Mouse (Mus musculus) ES-CJ7 (cell line): Measurements from ENCODE around the gene Pde4a.
A peak's percentile ranks its signal among the peaks of the same experiment; 100 is the strongest.

Experiments
- DNase-seq: peaks from one replicate; pipeline ENCODE4 v3.0.0; 2011; ENCODE audit warnings: low read depth, low spot score

Gene Pde4a

DNA sequence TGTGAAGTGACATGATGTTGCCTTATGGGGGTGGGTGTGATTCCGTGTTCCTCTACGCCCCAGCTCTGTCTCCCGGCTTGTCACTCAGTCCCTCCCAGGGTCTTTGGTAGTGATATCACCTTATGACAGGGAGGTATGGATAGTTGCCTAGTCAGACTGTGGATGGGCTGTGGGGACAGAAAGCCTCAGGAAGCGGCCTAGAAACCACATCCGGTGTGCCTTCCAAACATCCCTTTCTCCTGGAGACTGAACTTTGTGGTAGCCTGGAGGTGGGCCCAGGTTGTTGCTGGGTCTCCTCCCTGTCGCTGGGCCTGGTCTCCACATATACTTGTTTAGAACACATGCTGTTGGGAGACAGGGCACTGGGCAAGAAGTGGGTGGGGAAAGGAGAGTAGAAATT, 17.9 kb downstream of the Pde4a start:
- no peak for DNase-seq

DNA sequence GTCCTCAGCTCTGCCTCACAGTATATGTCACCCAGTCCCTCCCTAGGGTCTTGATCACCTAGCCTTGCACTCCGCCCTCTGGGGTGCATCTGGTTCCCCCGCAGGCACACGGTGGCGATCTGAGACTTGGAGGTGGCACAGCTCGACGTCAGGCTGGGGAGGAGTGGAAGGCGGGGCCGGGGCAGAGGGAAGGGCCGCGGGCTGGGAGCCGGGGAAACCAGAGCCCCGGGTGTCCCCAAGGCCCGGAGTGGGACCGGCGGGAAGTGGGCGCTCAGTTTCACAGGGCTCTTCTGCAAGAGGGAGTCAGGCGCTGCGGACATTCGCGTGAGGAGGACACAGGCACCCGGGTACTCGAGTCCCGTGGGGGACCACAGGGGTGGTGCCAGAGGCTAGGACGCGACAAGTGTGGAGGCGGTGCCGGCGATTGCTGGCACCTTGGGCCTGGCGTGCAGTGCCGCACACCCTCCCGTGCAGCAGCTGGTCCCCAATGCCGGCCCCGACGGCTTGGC, 18.4 kb downstream of the Pde4a start:
- no peak for DNase-seq

DNA sequence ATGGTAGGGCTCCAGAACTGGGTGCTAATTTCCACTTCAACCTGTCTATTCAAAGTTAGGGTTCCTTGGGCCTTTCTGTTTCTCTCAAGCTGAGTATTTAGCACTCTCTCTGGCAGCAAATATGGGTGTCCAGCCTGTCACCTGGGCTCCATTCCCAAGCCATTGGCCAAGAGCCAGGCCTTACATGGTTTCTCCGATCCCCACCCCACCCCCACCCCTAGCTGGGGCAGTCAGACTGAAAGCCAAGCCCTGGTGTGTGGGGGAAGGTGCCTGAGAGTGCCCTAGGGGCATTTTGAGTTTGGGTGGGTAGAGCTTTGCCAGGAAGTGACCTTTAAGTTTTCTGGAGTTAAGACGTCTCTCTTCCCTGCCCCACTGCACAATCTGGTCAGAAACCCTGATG, 19.2 kb downstream of the Pde4a start:
- no peak for DNase-seq

DNA sequence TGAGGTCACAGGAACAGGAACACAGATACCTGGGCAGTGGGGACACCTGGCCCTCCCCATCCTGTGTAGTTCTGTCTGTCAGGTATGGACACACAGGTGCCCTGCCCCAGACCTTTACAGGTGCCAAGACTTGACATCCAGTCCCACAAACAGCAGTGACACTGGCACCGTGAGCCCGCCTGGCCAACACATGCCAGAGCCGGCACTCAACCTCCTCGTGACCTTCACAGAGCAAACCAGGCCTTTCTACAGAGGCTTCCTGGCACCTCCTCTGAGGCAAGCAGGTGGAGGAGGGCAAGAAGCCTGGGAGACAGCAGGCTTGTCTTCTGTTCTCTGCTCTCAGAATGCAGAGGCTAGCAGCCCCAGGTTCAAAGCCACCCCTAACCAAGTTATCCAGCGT, 19.9 kb downstream of the Pde4a start:
- DNase-seq = no peak

DNA sequence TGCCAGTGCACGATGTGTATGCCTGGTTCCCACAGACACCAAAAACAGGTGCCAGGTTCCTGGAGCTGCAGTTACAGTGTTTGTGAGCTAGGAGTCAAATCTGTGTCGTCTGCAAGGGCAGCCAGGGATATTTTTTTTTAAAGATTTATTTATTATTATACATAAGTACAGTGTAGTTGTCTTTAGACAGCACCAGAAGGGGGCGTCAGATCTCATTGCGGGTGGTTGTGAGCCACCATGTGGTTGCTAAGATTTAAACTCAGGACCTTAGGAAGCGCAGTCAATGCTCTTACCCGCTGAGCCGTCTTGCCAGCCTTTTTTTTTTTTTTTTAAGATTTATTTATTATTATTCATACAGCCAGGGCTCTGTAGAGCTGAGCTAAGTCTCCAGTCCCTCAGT, 24.4 kb downstream of the Pde4a start:
- DNase-seq = peak; percentile 76

DNA sequence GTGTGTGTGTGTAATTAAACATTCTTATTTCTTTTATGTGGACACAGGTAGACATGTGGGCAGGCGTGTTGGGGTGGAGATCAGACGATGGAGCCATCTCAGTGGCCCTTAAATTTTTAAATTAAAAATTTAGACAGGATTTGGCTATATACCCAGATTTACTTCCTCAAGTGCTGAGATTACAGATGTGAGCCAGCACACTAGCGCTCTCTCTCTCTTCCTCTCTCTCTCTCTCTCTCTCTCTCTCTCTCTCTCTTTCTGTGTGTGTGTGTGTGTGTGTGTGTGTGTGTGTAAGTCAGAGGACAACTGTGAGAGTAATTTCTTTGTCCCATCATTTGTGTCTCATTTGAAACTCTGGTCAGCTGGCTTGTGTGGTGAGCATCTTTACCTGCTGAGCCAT, 25.2 kb downstream of the Pde4a start:
- DNase-seq = no peak

DNA sequence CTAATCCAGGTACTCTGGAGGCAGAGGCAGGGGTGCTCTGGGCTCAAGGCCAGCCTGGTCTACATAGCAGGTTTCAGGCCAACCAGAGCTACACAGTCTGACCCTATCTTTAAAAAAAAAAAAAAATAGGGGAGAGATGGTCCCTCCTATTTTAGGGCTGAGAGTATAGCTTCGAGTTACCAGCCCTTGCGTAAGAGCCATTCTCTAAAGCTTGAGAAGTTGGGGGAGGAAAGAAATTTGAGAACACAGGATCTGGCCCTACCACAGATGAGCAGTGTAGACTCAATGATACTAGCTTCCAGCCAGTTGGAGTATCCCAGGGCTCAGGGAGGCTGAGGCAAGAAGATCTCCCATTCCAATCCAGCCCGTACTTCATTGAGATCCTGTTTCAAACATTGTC, 28.3 kb downstream of the Pde4a start:
- no peak for DNase-seq

DNA sequence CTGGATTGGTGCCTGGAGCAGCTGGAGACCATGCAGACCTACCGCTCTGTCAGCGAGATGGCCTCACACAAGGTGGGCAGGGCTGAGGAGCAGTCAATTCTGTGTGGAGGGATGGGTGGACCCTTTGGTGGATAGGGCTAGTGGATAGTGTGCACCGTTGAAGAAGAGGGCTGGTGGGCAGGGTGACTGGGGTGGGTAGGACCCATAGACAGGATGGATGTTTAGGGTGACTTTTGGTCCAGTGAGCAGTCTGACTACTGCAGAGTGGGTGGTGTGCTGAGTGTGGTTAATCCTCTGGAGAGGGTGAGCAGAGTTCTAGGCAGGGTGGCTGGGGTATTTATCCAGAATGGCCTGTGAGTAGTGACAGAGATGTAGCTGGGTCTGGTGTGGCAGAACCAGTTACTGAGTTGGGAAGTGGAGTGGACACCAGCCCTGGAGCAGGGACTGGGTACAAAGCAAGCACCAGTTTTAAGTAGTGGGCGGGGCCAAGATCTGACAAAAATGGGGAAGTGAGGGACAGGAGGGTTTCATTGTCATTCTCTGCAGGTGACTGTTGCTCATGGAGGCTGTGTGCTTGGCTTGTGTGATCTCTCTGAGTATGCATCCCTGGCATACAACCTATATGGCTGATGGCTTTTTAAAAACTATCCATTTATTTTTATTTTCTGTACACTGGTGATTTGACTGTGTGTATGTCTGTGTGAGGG, 29.4 kb downstream of the Pde4a start:
- no peak for DNase-seq

DNA sequence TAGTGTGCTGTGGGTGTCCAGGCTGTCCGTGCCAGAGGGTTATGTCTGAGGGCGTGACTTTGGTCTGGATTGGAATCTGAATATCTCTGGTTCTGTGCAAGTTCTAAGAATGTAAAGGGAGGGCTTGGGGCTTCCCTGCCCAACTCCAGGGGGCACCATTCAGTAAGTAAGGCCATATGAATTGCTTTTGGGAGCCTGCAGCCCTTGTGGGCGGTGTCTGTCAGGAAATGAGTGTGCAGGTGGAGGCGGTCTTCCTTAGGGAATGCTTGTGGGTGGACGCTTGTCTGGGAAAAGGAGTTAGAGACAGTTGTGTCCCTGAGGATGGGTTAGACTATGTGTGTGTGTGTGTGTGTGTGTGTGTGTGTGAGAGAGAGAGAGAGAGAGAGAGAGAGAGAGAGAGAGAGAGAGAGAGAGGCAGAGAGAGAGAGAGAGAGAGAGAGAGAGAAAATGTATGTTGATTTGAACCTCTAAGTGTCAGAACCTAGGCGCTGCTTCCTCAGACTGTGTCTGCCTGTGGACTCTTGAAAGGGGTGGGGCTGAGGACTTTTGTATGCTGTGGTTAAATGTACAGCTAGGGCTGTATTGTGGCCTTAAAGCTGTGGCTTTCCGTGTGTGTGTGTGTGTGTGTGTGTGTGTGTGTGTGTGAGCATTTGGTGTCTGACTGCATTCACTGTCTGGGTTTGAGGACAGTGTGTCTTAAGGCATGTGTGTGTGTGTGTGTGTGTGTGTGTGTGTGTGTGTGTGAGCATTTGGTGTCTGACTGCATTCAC, 30.4 kb downstream of the Pde4a start:
- peak; percentile 39 for DNase-seq

DNA sequence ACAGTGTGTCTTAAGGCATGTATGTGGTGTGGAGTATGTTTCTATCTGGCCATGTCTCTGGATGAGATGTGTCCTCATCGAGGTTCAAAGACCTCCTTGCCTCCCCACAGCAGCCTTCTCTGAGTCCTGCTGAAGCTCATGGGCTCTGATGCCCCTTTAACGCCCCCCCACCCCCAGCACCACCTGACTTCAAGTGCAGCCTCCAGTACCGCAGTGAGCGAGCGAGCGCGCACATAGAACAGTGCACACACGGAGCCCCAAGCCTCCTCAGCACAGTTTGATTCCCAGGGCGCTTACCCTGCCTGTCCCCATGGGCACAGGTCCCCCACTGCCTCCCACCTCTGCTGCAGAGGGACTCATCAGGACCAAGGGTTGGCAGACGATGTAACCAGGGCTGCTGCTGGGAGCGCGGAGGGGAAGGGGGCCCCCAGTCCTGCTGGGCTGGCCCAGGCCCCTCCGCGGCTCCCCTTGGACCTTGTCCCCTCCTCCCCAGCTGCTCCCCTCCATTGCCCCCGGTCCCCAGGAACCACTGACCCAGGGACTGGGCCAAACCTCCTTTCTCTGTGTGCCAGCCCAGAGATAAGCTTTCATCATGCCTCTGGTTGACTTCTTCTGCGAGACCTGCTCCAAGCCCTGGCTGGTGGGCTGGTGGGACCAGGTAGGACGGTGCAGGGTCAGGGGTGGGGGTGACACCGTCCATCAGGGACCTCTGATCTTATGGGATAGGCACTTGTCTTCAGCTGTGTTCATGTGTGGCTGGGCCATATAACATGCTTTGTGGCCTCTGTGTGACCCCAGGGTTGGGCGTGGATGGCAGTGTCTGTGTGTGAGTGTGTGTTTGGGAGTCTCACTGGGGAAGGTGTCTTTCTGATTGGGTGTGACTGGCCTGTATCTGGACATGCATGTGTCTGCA, 31.3 kb downstream of the Pde4a start:
- DNase-seq = no peak

DNA sequence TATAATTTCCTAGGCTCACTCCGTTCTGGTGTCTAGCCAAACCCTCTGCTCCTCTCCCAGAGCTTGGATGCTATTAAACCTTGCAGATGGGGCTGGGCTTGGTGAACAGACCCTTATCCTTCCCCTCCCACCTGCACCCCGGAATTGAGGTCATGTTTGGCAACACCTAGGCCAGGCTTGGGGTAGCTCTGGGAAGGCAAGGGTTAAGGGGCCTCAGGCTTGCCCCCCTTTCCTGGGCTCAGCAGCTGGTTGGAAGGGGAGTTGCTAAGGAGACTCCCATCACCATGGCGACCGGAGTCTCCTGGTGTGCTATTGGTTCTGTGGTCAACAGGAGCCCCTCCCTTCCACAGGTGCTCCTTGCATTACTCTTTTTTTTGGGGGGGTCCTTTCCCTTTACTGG, 32.5 kb downstream of the Pde4a start:
- no peak for DNase-seq

DNA sequence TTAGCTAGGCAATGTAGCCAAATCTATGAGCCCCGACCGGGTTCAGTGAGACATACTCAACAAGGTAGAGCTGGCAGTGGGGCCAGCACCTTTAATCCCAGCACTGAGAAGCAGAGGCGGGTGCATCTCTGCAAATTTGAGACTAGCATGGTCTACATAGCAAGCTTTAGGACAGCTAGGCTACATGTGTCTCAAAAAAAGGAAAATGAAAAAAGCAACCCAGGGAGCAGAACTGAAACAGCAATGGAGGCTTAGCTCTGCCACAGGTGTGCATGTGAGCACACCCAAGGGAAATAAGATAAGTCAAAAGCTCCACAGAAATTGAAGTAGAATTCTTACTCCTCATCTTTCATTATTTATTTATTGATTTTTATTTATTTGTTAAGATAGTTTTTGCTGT, 33.4 kb downstream of the Pde4a start:
- no peak for DNase-seq

DNA sequence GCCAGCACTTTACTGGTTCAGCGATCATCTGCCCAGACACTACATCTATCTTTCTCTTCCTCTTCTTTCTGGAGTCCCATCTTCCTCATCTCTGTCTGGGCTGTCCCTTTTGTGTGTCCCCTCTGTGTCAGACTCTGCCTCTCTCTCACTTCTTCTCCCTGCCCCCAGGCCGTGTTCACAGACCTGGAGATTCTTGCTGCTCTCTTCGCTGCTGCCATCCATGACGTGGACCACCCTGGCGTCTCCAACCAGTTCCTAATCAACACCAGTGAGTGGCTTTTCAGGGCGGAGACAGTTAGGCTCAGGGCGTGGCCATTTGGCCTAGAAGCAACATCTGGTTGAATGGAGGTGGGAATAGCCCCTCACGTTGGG, 38.6 kb downstream of the Pde4a start:
- DNase-seq = peak; percentile 84

DNA sequence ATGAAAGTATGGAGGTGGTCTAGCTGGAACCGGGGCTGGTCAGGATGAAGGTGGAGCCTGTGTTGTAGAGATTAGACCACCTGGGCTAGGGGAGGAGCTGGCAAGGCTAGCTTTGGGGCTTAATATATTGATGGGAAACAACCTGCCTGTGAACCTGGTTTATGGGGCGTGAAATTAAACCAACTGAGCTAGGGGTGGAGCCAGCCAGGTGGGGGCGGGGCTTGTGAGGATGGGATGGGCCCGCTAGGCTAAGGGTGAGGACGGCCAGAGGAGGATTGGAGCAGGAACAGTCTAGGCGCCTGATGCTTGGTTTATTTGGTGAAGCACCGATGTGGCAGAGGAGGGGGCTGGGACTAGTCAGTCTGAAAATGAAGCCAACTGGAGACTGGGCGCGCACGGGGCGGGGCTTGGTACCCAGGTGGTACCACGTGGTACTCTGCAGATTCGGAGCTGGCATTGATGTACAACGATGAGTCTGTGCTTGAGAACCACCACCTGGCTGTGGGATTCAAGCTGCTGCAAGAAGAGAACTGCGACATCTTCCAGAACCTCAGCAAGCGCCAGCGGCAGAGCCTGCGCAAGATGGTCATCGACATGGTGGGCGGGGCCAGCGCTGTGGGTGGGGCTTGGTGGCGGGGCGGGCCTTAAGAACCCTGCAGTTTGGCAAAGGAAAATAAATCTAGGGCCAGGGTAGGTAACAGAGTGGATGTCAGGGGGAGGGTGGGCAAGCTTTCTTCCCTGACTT, 39.2 kb downstream of the Pde4a start:
- DNase-seq = peak; percentile 74

DNA sequence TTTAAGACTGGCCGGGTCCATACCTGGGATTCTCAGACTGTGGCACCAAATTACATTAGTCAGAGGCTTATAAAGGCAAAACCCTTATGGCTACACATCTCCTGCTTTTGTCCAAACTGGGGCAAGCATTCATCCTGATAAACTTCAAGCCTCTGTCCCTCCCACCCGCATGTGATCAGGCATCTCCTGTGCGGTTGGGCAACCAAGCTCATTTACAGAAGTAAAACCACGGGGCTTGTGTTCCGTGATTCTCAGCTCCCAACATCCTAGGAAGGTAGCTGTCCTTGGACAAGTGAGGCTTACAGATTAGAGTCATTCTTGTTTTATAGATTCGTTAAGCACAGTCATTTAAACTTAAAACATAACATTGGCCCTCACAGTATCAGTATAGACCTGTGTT, 41.3 kb downstream of the Pde4a start:
- no peak for DNase-seq

DNA sequence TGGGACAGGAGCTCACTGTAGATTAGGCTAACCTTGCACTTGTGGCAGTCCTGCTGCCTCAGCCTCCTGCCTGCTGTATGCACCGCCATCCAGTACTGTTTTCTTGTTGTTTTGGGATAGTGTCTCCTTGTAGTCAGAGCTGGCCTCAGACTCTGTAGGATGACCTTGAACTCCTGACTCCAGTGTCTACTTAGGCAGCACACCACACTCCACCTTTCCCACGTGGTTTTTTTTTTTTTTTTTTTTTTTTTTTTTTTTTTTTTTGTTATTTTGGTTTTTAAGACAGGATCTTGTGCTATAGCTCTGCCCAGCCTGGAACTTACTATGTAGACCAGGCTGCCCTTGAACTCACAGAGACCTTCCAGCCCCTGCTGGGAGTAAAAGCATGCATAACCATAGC, 43.1 kb downstream of the Pde4a start:
- DNase-seq = peak; percentile 46

DNA sequence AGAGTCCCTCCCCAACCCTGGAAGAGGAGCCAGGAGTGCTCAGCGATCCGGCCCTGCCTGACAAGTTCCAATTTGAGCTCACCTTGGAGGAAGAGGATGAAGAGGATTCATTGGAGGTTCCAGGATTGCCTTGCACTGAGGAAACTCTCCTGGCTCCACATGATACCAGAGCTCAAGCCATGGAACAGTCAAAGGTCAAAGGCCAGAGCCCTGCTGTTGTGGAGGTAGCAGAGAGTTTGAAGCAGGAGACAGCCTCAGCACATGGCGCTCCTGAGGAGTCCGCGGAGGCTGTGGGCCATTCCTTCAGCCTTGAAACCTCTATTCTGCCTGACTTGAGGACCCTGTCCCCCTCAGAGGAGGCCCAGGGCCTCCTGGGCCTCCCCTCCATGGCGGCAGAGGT, 45.3 kb downstream of the Pde4a start:
- no peak for DNase-seq

DNA sequence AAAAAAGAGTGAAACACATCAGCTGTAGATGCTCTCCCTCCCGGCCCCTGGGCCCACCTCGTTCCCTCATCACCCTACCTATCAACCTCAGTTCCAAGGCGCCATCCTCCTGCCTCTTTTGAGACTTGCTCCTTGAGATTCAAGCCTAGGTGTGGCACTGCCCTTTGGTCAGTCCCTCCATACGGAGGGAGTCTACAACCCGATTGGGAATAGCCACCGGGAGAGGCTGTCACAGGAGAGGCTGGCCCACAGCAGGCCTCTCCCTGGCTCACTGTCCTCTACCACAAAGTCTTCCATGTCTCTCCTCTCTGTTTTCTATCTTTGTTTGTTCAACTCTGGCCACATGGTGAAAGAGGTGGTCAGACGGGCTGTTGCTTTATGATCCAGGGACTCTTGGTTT, 46.1 kb downstream of the Pde4a start:
- DNase-seq = no peak

DNA sequence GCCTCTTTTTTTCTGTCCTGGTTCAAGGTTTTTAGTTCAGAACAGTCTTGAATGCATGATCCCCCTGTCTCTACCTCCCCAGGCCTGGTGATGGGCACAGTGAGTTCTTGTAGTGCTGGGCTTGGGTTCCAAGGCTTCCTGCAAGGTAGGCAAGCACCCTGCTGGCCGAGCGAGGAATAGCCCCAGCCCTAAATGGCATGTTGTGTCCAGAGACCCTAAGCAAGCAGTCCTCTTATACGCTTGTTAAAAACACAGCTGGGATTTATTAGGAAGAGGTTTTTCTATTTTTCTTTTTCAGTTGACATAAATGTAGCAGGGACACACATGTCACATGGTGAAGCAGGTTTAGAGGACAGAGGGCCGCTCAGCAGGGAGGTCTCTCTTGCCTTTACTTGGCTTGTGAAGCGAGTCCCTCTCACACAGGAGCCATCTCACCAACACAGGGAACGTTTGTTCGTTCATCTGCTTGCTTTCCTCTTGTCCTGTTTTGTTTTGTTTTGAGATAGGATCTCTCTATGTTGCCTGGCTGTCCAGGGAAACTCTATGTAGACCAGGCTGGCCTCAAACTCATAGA, 48.2 kb downstream of the Pde4a start:
- DNase-seq = peak; percentile 77

DNA sequence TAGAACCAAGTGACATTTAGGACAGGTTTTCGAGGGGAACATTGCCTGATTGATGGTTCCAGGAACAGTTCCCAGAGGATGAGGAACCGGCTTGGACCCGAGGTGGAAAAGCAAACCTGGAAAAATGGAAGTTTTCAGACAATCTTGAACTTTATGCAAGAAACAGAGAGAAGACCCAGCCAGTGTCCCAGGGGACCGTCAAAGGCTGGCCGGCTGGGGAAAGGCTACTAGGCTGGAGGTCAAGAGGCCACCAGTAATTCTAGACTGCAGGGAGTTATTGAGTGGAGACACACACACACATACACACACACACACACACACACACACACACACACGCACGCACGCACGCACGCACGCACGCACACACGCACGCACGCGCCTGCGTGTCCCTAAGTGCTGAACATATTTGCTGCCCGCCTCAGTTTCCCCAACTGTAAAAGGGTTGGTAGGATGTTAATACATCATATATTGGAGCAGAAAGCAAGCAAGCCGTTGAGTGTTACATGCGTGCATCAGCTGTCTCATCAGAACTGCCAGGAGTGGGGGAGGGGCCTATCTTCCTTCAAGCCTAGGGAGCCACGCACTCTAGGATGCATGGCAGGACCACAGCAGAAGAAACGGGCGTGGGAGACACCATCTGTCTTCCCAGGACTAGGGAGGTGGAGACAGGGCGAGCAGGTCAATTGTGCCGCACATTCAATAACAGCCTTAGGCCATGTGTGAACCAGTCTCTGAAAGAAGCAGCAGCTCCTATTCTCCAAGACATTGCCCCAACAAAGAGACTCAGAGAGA, 50.7 kb downstream of the Pde4a start:
- DNase-seq = peak; percentile 36
